Mouse (Mus musculus) natural killer cell, adult 2 months (primary cell): ENCODE results near the gene Disp3.

ENCODE experiments used
- DNase-seq, 2 experiments: peaks; one replicate each; pipeline ENCODE4 v3.0.0; 2022; ENCODE audit warnings: low spot score in 2 of 2

Gene Disp3

GRCm38 (mm10) chr4:148218238-148218637 lies 69.5 kb downstream of the Disp3 start:
- DNase-seq = no peak

- DNase-seq = no peak
Observed at GRCm38 (mm10) chr4:148215264-148215900, 72.4 kb downstream of the Disp3 start.

GRCm38 (mm10) chr4:148214460-148215136 lies 73.2 kb downstream of the Disp3 start:
- no peak for DNase-seq

GRCm38 (mm10) chr4:148204873-148205232 lies 82.9 kb downstream of the Disp3 start:
- DNase-seq = no peak

GRCm38 (mm10) chr4:148204061-148204872 lies 83.5 kb downstream of the Disp3 start:
- DNase-seq = no peak

GRCm38 (mm10) chr4:148203557-148203956 lies 84.2 kb downstream of the Disp3 start:
- no peak for DNase-seq

GRCm38 (mm10) chr4:148198721-148199120 lies 89.0 kb downstream of the Disp3 start:
- DNase-seq = no peak

- DNase-seq = no peak
Observed at GRCm38 (mm10) chr4:148194400-148194799, 93.4 kb downstream of the Disp3 start.

- no peak for DNase-seq
Observed at GRCm38 (mm10) chr4:148192707-148193245, 95.0 kb downstream of the Disp3 start.
